Mouse (Mus musculus): ENCODE results near the gene Gm5941. TPM values are rescaled to one million over a fixed set of nuclear protein-coding genes. Genes with fewer than 3 reads are reported as not detected.
"Not testable (repeated sequence)": the region's sequence is repeated elsewhere in the genome, so short reads cannot be mapped to it uniquely, and the experiment has no call there.

Gene Gm5941
- total RNA-seq (2021): not detected

GRCm38 (mm10) chrX:92489649-92490048 lies at the start of gene Gm5941:
Gm5941 (plus strand) TSS chrX:92489949.
- DNase-seq; intact Hi-C loops (cut with DNase I): not testable (repeated sequence)

- no peak for DNase-seq
- intact Hi-C loops (cut with DNase I): no loop called here
These were observed 29.3 kb upstream of the Gm5941 start for GRCm38 (mm10) chrX:92460496-92460895.

- intact Hi-C loops (cut with DNase I): no loop called here
These were observed 25.0 kb upstream of the Gm5941 start for GRCm38 (mm10) chrX:92464773-92465172.

DNA sequence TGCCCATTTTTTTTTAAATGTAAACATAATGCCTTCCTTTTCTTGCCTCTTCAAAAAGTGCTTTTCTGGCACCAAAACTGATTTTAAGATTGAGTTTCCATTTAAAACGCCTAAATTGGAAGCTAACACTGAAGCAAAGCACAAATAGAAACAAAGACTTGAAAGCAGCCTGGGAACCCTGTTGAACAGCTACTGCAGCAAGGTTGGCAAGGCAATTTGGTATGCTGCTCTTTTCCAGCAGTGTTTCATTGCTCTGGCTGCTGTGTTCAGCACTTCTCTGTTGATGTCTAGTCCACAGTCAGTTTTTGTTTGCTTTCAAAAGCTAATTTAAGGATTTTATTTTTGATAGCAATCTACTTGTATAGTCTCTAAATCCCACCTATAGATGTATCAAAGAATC lies 8.5 kb downstream of the Gm5941 start:
- no peak for DNase-seq
- intact Hi-C loops (cut with DNase I): no loop called here

More at GRCm38 (mm10) chrX:92464773-92465172, 25.0 kb upstream of the Gm5941 start:
- no peak for DNase-seq

DNA sequence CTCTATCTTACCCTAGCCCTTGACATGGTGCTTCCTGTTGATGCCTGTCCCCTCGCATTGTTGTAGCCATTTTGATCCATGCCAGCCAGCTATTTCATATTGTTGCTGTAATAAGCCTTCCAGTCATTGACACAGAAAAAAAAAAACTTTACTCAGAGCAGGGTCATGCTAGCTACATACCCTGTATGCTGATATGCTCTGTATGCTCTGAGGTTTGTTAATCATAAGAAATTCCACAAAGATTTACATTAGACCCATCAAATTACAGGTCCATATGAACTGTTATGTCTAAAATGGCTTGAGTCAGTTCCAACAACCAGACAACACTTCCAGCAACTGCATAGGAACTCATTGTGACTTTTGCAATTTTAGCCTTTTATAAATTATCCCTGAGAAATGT lies 38.1 kb downstream of the Gm5941 start:
- DNase-seq: no peak
- intact Hi-C loops (cut with DNase I): no loop called here

Other genes starting within 250 kb of the Gm5941 start
- not detected for gene Mageb18, start 109.6 kb downstream of the Gm5941 start, total RNA-seq (2021)

Measured in heart, postnatal 10 days (tissue).